Mouse (Mus musculus): ENCODE measurements around the gene Otop2. TPM values are rescaled to one million over a fixed set of nuclear protein-coding genes. Genes with fewer than 3 reads are reported as not detected.
A peak's percentile ranks its signal among the peaks of the same experiment; 100 is the strongest.

Gene Otop2
- polyA plus RNA-seq, 1 experiment from 2014 or later, result not detected

DNA sequence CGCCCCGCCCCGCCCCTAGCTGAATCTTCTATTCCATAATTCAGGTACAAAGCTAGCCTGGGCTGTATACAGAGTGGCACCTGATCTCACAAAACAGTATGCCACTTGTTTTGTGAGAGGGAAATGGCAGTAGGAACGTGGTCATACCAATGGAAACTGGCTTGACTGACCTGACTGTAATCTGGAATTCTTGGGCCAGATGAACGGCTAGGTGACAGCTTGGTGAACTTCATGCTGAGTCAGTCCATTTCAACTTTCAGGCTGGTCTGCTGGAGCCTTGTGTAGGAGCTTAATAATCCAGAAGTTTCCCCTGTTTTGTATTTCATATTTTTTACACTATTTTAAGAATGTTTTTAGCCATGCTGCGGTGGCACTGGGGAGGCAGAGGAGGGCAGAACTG is 28.8 kb upstream of the Otop2 start:
- Histone ChIP-seq H3K4me2 (replicated peaks; ENCODE audit: low read depth, low read length) (peak overlapping the region; percentile 69), H3K9me3 (ENCODE audit: control insufficient read depth, low read depth, low read length) (no peaks in the 10 kb centered on the region), H3K36me3 (ENCODE audit: control insufficient read depth, insufficient read depth, low read length) (no peaks in the 10 kb centered on the region), H3K9ac (replicated peaks; ENCODE audit: low read depth, low read length) (no peak overlapping the region), H3K4me1 (ENCODE audit: control insufficient read depth, insufficient read depth, low read length) (peaks cover 7% of the 10 kb centered on the region; the same call in 1 of the 2 replicates), H3K27ac (ENCODE audit: low read length) (no peak overlapping the region), H3K27me3 (ENCODE audit: control insufficient read depth, insufficient read depth, low read length) (no peaks in the 10 kb centered on the region), H3K4me3 (ENCODE audit: low read depth, low read length) (peak overlapping the region; percentile 50; the same call in 1 of the 2 replicates)
- WGBS, result 69% methylated on average over 6 of the region's 6 CpGs
- no peak for ATAC-seq (ENCODE audit: insufficient number of reproducible peaks, insufficient read depth, low FRiP score, low read depth)

- no peaks in the 10 kb centered on the region for H3K9me3 ChIP-seq (ENCODE audit: control insufficient read depth, low read depth, low read length)
- H3K36me3 ChIP-seq (ENCODE audit: control insufficient read depth, insufficient read depth, low read length), result no peaks in the 10 kb centered on the region
- no peak overlapping the region for H3K4me2 ChIP-seq (replicated peaks; ENCODE audit: low read depth, low read length)
- no peaks in the 10 kb centered on the region for H3K27me3 ChIP-seq (ENCODE audit: control insufficient read depth, insufficient read depth, low read length)
- H3K4me1 ChIP-seq (ENCODE audit: control insufficient read depth, insufficient read depth, low read length), result peaks cover 7% of the 10 kb centered on the region; the same call in 1 of the 2 replicates
- H3K9ac ChIP-seq (replicated peaks; ENCODE audit: low read depth, low read length), result no peak overlapping the region
- H3K27ac ChIP-seq (ENCODE audit: low read length), result no peak overlapping the region
- no peak overlapping the region for H3K4me3 ChIP-seq (ENCODE audit: low read depth, low read length)
- ATAC-seq (ENCODE audit: insufficient number of reproducible peaks, insufficient read depth, low FRiP score, low read depth), result no peak
- WGBS, result 48% methylated on average over 1 of the region's 1 CpGs
Measured at GRCm38 (mm10) chr11:115279726-115280125, 27.2 kb upstream of the Otop2 start.

DNA sequence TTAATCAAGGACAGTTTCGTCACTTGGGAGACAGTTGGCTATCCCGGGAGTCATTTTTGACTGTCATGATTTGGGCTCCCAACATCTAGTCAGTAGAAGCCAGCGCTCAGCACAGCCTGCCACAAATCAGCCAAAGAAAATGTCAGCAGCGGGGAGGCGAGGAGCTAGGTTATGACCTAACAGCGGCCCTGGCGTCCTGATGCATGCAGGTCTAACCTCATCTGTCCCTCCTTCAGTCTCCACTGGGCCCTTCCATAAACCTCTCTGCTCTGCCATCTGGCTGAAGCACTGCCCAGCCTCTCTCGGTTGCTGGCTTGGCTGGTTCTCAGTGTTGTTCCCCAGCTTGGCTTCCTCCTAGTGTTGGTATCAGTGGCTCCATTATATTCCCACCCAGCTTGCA is 24.7 kb upstream of the Otop2 start:
- H3K9me3 ChIP-seq (ENCODE audit: control insufficient read depth, low read depth, low read length), result no peaks in the 10 kb centered on the region

GRCm38 (mm10) chr11:115282723-115283485 is 24.1 kb upstream of the Otop2 start:
- Histone ChIP-seq H3K27me3 (ENCODE audit: control insufficient read depth, insufficient read depth, low read length) (no peaks in the 10 kb centered on the region), H3K4me2 (replicated peaks; ENCODE audit: low read depth, low read length) (no peak overlapping the region), H3K4me1 (ENCODE audit: control insufficient read depth, insufficient read depth, low read length) (no peaks in the 10 kb centered on the region), H3K27ac (ENCODE audit: low read length) (no peak overlapping the region; the same call in 1 of the 2 replicates), H3K9me3 (ENCODE audit: control insufficient read depth, low read depth, low read length) (no peaks in the 10 kb centered on the region), H3K4me3 (ENCODE audit: low read depth, low read length) (no peak overlapping the region), H3K9ac (replicated peaks; ENCODE audit: low read depth, low read length) (no peak overlapping the region), H3K36me3 (ENCODE audit: control insufficient read depth, insufficient read depth, low read length) (no peaks in the 10 kb centered on the region)
- 78% methylated on average over 8 of the region's 8 CpGs for WGBS
- ATAC-seq (ENCODE audit: insufficient number of reproducible peaks, insufficient read depth, low FRiP score, low read depth), result 0 out of 2 replicates have a peak, but pooled peaks have one; percentile 20

More for the DNA sequence above, 24.7 kb upstream of the Otop2 start:
- ATAC-seq (ENCODE audit: insufficient number of reproducible peaks, insufficient read depth, low FRiP score, low read depth), result no peak
- no peak overlapping the region for H3K4me2 ChIP-seq (replicated peaks; ENCODE audit: low read depth, low read length)
- H3K9ac ChIP-seq (replicated peaks; ENCODE audit: low read depth, low read length), result no peak overlapping the region
- 67% methylated on average over 8 of the region's 8 CpGs for WGBS
- H3K4me3 ChIP-seq (ENCODE audit: low read depth, low read length), result no peak overlapping the region
- H3K27ac ChIP-seq (ENCODE audit: low read length), result no peak overlapping the region; the same call in 1 of the 2 replicates
- H3K27me3 ChIP-seq (ENCODE audit: control insufficient read depth, insufficient read depth, low read length), result no peaks in the 10 kb centered on the region
- H3K4me1 ChIP-seq (ENCODE audit: control insufficient read depth, insufficient read depth, low read length), result peaks cover 3% of the 10 kb centered on the region; the same call in 1 of the 2 replicates
- no peaks in the 10 kb centered on the region for H3K36me3 ChIP-seq (ENCODE audit: control insufficient read depth, insufficient read depth, low read length)

DNA sequence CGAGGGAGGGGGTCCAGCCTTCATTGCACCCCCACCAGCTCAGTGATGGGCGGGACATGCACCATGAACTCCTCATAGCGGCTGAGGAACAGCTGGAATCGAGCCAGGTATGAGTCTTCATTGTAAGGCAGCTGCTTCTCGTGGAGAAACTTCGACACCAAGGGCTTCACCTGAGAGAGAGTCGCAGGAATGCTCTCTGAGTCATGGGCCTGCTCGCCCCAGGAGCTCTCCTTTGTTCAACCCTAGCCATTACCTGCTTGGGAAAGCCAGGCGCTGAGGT is 23.5 kb upstream of the Otop2 start:
- Histone ChIP-seq H3K9me3 (ENCODE audit: control insufficient read depth, low read depth, low read length) (no peaks in the 10 kb centered on the region), H3K36me3 (ENCODE audit: control insufficient read depth, insufficient read depth, low read length) (no peaks in the 10 kb centered on the region), H3K4me1 (ENCODE audit: control insufficient read depth, insufficient read depth, low read length) (no peaks in the 10 kb centered on the region), H3K27me3 (ENCODE audit: control insufficient read depth, insufficient read depth, low read length) (no peaks in the 10 kb centered on the region), H3K9ac (replicated peaks; ENCODE audit: low read depth, low read length) (no peak overlapping the region), H3K4me3 (ENCODE audit: low read depth, low read length) (no peak overlapping the region), H3K4me2 (replicated peaks; ENCODE audit: low read depth, low read length) (no peak overlapping the region), H3K27ac (ENCODE audit: low read length) (no peak overlapping the region)
- no peak for ATAC-seq (ENCODE audit: insufficient number of reproducible peaks, insufficient read depth, low FRiP score, low read depth)
- 78% methylated on average over 9 of the region's 9 CpGs for WGBS

DNA sequence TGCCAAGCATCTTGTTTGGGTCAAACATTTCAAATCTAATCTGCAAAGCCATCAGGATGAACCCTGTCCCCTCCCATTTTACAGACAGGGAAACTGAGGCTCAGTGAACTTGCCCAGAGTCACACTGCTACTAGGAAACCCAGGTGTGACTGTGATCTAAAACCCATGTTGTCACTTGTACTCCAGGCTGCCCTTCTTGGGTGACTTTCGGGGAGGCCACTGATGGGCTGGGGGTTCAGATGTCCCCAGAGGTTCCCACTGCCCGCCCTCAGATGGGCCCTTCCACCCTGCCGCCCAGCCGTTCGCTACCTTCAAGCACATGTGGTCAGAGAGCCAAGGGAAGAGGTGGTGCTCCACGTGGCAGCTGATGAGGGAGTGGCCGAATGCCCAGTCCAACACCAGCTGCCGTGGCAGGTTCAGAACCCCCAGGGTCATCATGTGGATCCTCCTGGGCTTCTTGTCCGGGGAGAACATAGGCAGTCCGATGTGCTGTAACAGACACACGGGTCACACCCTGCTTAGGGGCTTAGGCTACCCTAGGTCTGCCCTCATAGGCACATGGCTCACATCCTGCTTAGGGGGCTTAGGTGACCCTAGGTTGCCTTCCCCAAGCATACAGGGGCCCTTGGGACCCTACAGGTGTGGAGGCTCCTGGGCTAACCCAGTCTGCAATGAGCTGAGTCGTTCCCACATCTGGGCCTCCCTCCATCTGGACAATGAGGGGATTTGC is 22.9 kb upstream of the Otop2 start:
- Histone ChIP-seq H3K4me3 (ENCODE audit: low read depth, low read length) (no peak overlapping the region), H3K9me3 (ENCODE audit: control insufficient read depth, low read depth, low read length) (no peaks in the 10 kb centered on the region), H3K9ac (replicated peaks; ENCODE audit: low read depth, low read length) (no peak overlapping the region), H3K4me1 (ENCODE audit: control insufficient read depth, insufficient read depth, low read length) (no peaks in the 10 kb centered on the region), H3K27me3 (ENCODE audit: control insufficient read depth, insufficient read depth, low read length) (no peaks in the 10 kb centered on the region), H3K27ac (ENCODE audit: low read length) (no peak overlapping the region), H3K4me2 (replicated peaks; ENCODE audit: low read depth, low read length) (no peak overlapping the region), H3K36me3 (ENCODE audit: control insufficient read depth, insufficient read depth, low read length) (no peaks in the 10 kb centered on the region)
- ATAC-seq (ENCODE audit: insufficient number of reproducible peaks, insufficient read depth, low FRiP score, low read depth), result no peak
- WGBS, result 86% methylated on average over 12 of the region's 12 CpGs

DNA sequence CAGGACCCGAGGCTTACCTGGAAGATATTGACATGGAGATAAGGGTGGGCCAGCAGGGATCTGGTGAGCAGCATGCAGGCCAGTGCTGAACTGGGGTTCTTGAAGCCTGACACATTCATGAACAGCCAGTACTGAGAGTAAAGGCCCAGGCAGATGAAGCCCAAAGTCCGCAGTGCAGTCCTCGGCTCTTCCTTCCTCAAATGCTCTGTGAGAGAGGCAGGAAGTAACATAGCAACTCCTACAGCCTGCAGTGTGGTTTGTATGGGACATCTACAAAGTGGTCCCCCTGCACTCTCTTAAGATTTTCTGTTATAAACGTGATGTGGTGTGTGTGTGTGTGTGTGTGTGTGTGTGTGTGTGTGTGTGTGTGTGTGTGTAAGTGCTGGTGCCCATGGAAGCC is 21.7 kb upstream of the Otop2 start:
- no peaks in the 10 kb centered on the region for H3K9me3 ChIP-seq (ENCODE audit: control insufficient read depth, low read depth, low read length)
- H3K4me2 ChIP-seq (replicated peaks; ENCODE audit: low read depth, low read length), result no peak overlapping the region
- no peak for ATAC-seq (ENCODE audit: insufficient number of reproducible peaks, insufficient read depth, low FRiP score, low read depth)
- H3K36me3 ChIP-seq (ENCODE audit: control insufficient read depth, insufficient read depth, low read length), result no peaks in the 10 kb centered on the region
- no peaks in the 10 kb centered on the region for H3K27me3 ChIP-seq (ENCODE audit: control insufficient read depth, insufficient read depth, low read length)
- no peaks in the 10 kb centered on the region for H3K4me1 ChIP-seq (ENCODE audit: control insufficient read depth, insufficient read depth, low read length)
- no peak overlapping the region for H3K9ac ChIP-seq (replicated peaks; ENCODE audit: low read depth, low read length)
- 59% methylated on average over 4 of the region's 4 CpGs for WGBS
- H3K27ac ChIP-seq (ENCODE audit: low read length), result no peak overlapping the region
- no peak overlapping the region for H3K4me3 ChIP-seq (ENCODE audit: low read depth, low read length)

DNA sequence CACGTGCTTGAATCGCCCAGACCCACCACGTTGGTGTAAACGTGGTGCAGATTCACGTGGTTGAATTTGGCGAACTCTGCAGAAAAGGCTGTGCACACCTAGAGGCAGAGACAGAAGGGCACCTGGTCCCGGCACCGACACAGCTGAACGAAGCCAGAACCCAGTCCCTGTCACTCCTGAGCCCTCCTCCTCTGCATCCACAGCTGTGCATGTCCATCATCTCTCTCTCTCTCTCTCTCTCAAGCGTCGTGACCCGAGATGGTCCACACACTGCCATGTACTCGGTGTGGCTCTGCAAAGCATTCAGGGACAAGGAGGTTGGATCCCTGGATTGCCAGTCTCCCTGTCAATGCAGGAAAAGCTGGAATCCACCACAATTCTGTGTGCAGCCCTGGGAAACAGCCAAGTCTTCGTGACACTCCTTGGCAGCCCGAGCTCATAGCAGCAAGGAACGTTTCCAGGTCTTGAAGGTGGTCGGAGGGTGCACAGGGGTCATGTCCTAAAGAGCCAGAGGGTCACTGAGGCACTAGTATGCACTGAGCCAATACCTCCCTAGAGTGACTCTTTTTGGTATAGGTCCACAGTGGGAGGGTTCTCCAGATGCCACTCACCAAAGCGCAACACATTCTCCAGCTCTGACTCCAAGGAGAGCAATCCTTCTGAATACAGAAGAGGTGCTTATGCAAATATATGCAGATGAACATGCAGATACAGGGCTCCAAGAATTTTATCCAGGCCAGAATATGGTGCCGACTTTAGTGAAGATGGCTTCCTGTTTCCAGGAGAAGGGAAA is 20.6 kb upstream of the Otop2 start:
- Histone ChIP-seq H3K27me3 (ENCODE audit: control insufficient read depth, insufficient read depth, low read length) (no peaks in the 10 kb centered on the region), H3K9me3 (ENCODE audit: control insufficient read depth, low read depth, low read length) (no peaks in the 10 kb centered on the region), H3K4me1 (ENCODE audit: control insufficient read depth, insufficient read depth, low read length) (peaks cover 7% of the 10 kb centered on the region), H3K27ac (ENCODE audit: low read length) (no peak overlapping the region), H3K36me3 (ENCODE audit: control insufficient read depth, insufficient read depth, low read length) (no peaks in the 10 kb centered on the region), H3K4me2 (replicated peaks; ENCODE audit: low read depth, low read length) (no peak overlapping the region), H3K4me3 (ENCODE audit: low read depth, low read length) (no peak overlapping the region), H3K9ac (replicated peaks; ENCODE audit: low read depth, low read length) (no peak overlapping the region)
- ATAC-seq (ENCODE audit: insufficient number of reproducible peaks, insufficient read depth, low FRiP score, low read depth), result no peak
- WGBS, result 70% methylated on average over 19 of the region's 19 CpGs
